Mouse (Mus musculus): ENCODE measurements around the gene Sftpa1. TPM values are rescaled to one million over a fixed set of nuclear protein-coding genes. Genes with fewer than 3 reads are reported as not detected.

Gene Sftpa1
- 0.08 and 0.12 TPM in 2 replicates for polyA plus RNA-seq (2015; fragmentation: Nextera tagmentation; extraction: Ambion mirVana)

GRCm38 (mm10) chr14:41131540-41131939, at the start of gene Sftpa1:
TSS of gene Sftpa1 (plus strand) at chr14:41131782.
- ATAC-seq (ENCODE audit: low read depth) (no peak), DNase-seq (no peak)
- no peaks in the 10 kb centered on the region for H3K9me3 ChIP-seq (replicated peaks)
- 60% methylated on average over 7 of the region's 7 CpGs for WGBS (ENCODE audit: insufficient replicate concordance)
- H3K4me3 ChIP-seq (replicated peaks), result no peak within 1 kb of the TSS
- H3K36me3 ChIP-seq, result no peaks in the 10 kb centered on the region
- H3K27ac ChIP-seq, result no peak within 1 kb of the TSS
- H3K4me1 ChIP-seq (replicated peaks), result no peaks in the 10 kb centered on the region
- no peaks in the 10 kb centered on the region for H3K27me3 ChIP-seq
- no peak within 1 kb of the TSS for H3K4me2 ChIP-seq
- no peak within 1 kb of the TSS for H3K9ac ChIP-seq

GRCm38 (mm10) chr14:41082408-41082807, 49.2 kb upstream of the Sftpa1 start:
- 68% methylated on average over 2 of the region's 2 CpGs for WGBS (ENCODE audit: insufficient replicate concordance)

GRCm38 (mm10) chr14:41087509-41087908, 44.1 kb upstream of the Sftpa1 start:
- Histone ChIP-seq H3K4me1 (replicated peaks) (no peaks in the 10 kb centered on the region), H3K36me3 (no peaks in the 10 kb centered on the region), H3K9me3 (replicated peaks) (no peaks in the 10 kb centered on the region), H3K4me2 (no peak overlapping the region), H3K4me3 (replicated peaks) (no peak overlapping the region), H3K27ac (no peak overlapping the region), H3K27me3 (no peaks in the 10 kb centered on the region), H3K9ac (no peak overlapping the region)
- no peak for ATAC-seq (ENCODE audit: low read depth)
- DNase-seq, result no peak
- WGBS (ENCODE audit: insufficient replicate concordance), result 73% methylated on average over 1 of the region's 1 CpGs

More at GRCm38 (mm10) chr14:41082408-41082807, 49.2 kb upstream of the Sftpa1 start:
- Histone ChIP-seq H3K4me2 (no peak overlapping the region), H3K4me3 (replicated peaks) (no peak overlapping the region), H3K4me1 (replicated peaks) (no peaks in the 10 kb centered on the region), H3K9me3 (replicated peaks) (no peaks in the 10 kb centered on the region), H3K9ac (no peak overlapping the region), H3K36me3 (no peaks in the 10 kb centered on the region), H3K27me3 (no peaks in the 10 kb centered on the region), H3K27ac (no peak overlapping the region)
- no peak for ATAC-seq (ENCODE audit: low read depth)
- DNase-seq, result no peak

GRCm38 (mm10) chr14:41090777-41091176, 40.8 kb upstream of the Sftpa1 start:
- no peak for ATAC-seq (ENCODE audit: low read depth)
- Histone ChIP-seq H3K27me3 (no peaks in the 10 kb centered on the region), H3K9ac (no peak overlapping the region), H3K9me3 (replicated peaks) (no peaks in the 10 kb centered on the region), H3K4me3 (replicated peaks) (no peak overlapping the region), H3K4me2 (no peak overlapping the region), H3K4me1 (replicated peaks) (no peaks in the 10 kb centered on the region), H3K36me3 (no peaks in the 10 kb centered on the region), H3K27ac (no peak overlapping the region)
- DNase-seq, result no peak
- WGBS (ENCODE audit: insufficient replicate concordance), result 38% methylated on average over 8 of the region's 8 CpGs

- WGBS (ENCODE audit: insufficient replicate concordance), result 23% methylated on average over 1 of the region's 1 CpGs
- H3K27ac ChIP-seq, result no peak overlapping the region
- H3K9me3 ChIP-seq (replicated peaks), result no peaks in the 10 kb centered on the region
- DNase-seq, result no peak
- H3K4me3 ChIP-seq (replicated peaks), result no peak overlapping the region
- H3K4me1 ChIP-seq (replicated peaks), result no peaks in the 10 kb centered on the region
- no peaks in the 10 kb centered on the region for H3K27me3 ChIP-seq
- no peak for ATAC-seq (ENCODE audit: low read depth)
- H3K4me2 ChIP-seq, result no peak overlapping the region
- H3K9ac ChIP-seq, result no peak overlapping the region
- H3K36me3 ChIP-seq, result no peaks in the 10 kb centered on the region
Measured at GRCm38 (mm10) chr14:41094114-41094513, 37.5 kb upstream of the Sftpa1 start.

GRCm38 (mm10) chr14:41096296-41096860, 35.2 kb upstream of the Sftpa1 start:
- Histone ChIP-seq H3K27ac (no peak overlapping the region), H3K4me3 (replicated peaks) (no peak overlapping the region), H3K9me3 (replicated peaks) (no peaks in the 10 kb centered on the region), H3K4me1 (replicated peaks) (no peaks in the 10 kb centered on the region), H3K4me2 (no peak overlapping the region), H3K9ac (no peak overlapping the region), H3K36me3 (no peaks in the 10 kb centered on the region), H3K27me3 (no peaks in the 10 kb centered on the region)
- WGBS (ENCODE audit: insufficient replicate concordance), result 59% methylated on average over 3 of the region's 3 CpGs
- DNase-seq (no peak), ATAC-seq (ENCODE audit: low read depth) (no peak)

GRCm38 (mm10) chr14:41098726-41099125, 32.9 kb upstream of the Sftpa1 start:
- 62% methylated on average over 1 of the region's 1 CpGs for WGBS (ENCODE audit: insufficient replicate concordance)

GRCm38 (mm10) chr14:41100712-41101111, 30.9 kb upstream of the Sftpa1 start:
- Histone ChIP-seq H3K27me3 (no peaks in the 10 kb centered on the region), H3K27ac (no peak overlapping the region), H3K9me3 (replicated peaks) (no peaks in the 10 kb centered on the region), H3K4me2 (no peak overlapping the region), H3K9ac (no peak overlapping the region), H3K4me1 (replicated peaks) (no peaks in the 10 kb centered on the region), H3K36me3 (no peaks in the 10 kb centered on the region), H3K4me3 (replicated peaks) (no peak overlapping the region)
- no peak for DNase-seq
- WGBS (ENCODE audit: insufficient replicate concordance), result 53% methylated on average over 3 of the region's 3 CpGs
- ATAC-seq (ENCODE audit: low read depth), result no peak

More at GRCm38 (mm10) chr14:41098726-41099125, 32.9 kb upstream of the Sftpa1 start:
- Histone ChIP-seq H3K9ac (no peak overlapping the region), H3K9me3 (replicated peaks) (no peaks in the 10 kb centered on the region), H3K4me1 (replicated peaks) (no peaks in the 10 kb centered on the region), H3K27ac (no peak overlapping the region), H3K4me2 (no peak overlapping the region), H3K27me3 (no peaks in the 10 kb centered on the region), H3K4me3 (replicated peaks) (no peak overlapping the region), H3K36me3 (no peaks in the 10 kb centered on the region)
- no peak for DNase-seq
- ATAC-seq (ENCODE audit: low read depth), result no peak

GRCm38 (mm10) chr14:41101242-41101641, 30.3 kb upstream of the Sftpa1 start:
- no peak overlapping the region for H3K4me3 ChIP-seq (replicated peaks)
- H3K27me3 ChIP-seq, result no peaks in the 10 kb centered on the region
- no peaks in the 10 kb centered on the region for H3K4me1 ChIP-seq (replicated peaks)
- WGBS (ENCODE audit: insufficient replicate concordance), result 54% methylated on average over 5 of the region's 5 CpGs
- no peaks in the 10 kb centered on the region for H3K36me3 ChIP-seq
- H3K4me2 ChIP-seq, result no peak overlapping the region
- H3K27ac ChIP-seq, result no peak overlapping the region
- ATAC-seq (ENCODE audit: low read depth) (no peak), DNase-seq (no peak)
- H3K9me3 ChIP-seq (replicated peaks), result no peaks in the 10 kb centered on the region
- H3K9ac ChIP-seq, result no peak overlapping the region

GRCm38 (mm10) chr14:41102269-41102668, 29.3 kb upstream of the Sftpa1 start:
- DNase-seq (no peak), ATAC-seq (ENCODE audit: low read depth) (no peak)
- Histone ChIP-seq H3K4me2 (no peak overlapping the region), H3K4me3 (replicated peaks) (no peak overlapping the region), H3K27me3 (no peaks in the 10 kb centered on the region), H3K9ac (no peak overlapping the region), H3K4me1 (replicated peaks) (no peaks in the 10 kb centered on the region), H3K9me3 (replicated peaks) (no peaks in the 10 kb centered on the region), H3K36me3 (no peaks in the 10 kb centered on the region), H3K27ac (no peak overlapping the region)
- 56% methylated on average over 2 of the region's 2 CpGs for WGBS (ENCODE audit: insufficient replicate concordance)

- H3K36me3 ChIP-seq, result no peaks in the 10 kb centered on the region
- H3K27ac ChIP-seq, result no peak within 1 kb of the TSS
- H3K9ac ChIP-seq, result no peak within 1 kb of the TSS
- ATAC-seq (ENCODE audit: low read depth) (peak; percentile 76), DNase-seq (no peak)
- H3K4me3 ChIP-seq (replicated peaks), result no peak within 1 kb of the TSS
- H3K9me3 ChIP-seq (replicated peaks), result no peaks in the 10 kb centered on the region
- no peaks in the 10 kb centered on the region for H3K4me1 ChIP-seq (replicated peaks)
- peak within 1 kb of the TSS; percentile 17; the same call in 1 of the 2 replicates for H3K4me2 ChIP-seq
- WGBS (ENCODE audit: insufficient replicate concordance), result 48% methylated on average over 10 of the region's 10 CpGs
- H3K27me3 ChIP-seq, result no peaks in the 10 kb centered on the region
Measured at GRCm38 (mm10) chr14:41104853-41105444, 26.6 kb upstream of the Sftpa1 start, which contains the start of gene Mat1a. TSS of gene Mat1a (plus strand) at chr14:41105035.

Data from liver, embryonic 13.5 days (tissue).